Mouse (Mus musculus) left cerebral cortex, adult 18-20 months (tissue): ENCODE data around the gene Runx1. TPM values are rescaled to one million over a fixed set of nuclear protein-coding genes. Genes with fewer than 3 reads are reported as not detected.

Experiments used
- DNase-seq, 2 experiments: peaks; one replicate each; pipeline ENCODE4 v3.0.0; 2021 to 2022; ENCODE audit warnings: low spot score in 2 of 2, mixed read lengths in 1 of 2
- total RNA-seq, 2 experiments: library from RNA; stranded (reverse); gene quantifications; 2 replicates each; pipeline ENCODE4 v1.2.3; 2021

Runx1 gene
- total RNA-seq, 2 experiments from 2014 or later: 1.6 to 1.8 TPM

- no peak for DNase-seq
Measured at GRCm38 (mm10) chr16:92753944-92754343, 72.0 kb downstream of the Runx1 start.

- DNase-seq: no peak
Measured at GRCm38 (mm10) chr16:92753139-92753538, 72.8 kb downstream of the Runx1 start.

GRCm38 (mm10) chr16:92748272-92748671 is 77.7 kb downstream of the Runx1 start:
- no peak for DNase-seq

- no peak for DNase-seq
Measured at GRCm38 (mm10) chr16:92747062-92747461, 78.9 kb downstream of the Runx1 start.

- no peak for DNase-seq
Measured at GRCm38 (mm10) chr16:92745239-92745638, 80.7 kb downstream of the Runx1 start.

GRCm38 (mm10) chr16:92744172-92744777 is 81.7 kb downstream of the Runx1 start:
- DNase-seq: no peak

- no peak for DNase-seq
Measured at GRCm38 (mm10) chr16:92743755-92744154, 82.2 kb downstream of the Runx1 start.

- no peak for DNase-seq
Measured at GRCm38 (mm10) chr16:92741342-92741741, 84.6 kb downstream of the Runx1 start.

GRCm38 (mm10) chr16:92740541-92740940 is 85.4 kb downstream of the Runx1 start:
- DNase-seq: no peak

- DNase-seq: no peak
Measured at GRCm38 (mm10) chr16:92739997-92740396, 86.0 kb downstream of the Runx1 start.

- DNase-seq: no peak
Measured at GRCm38 (mm10) chr16:92739071-92739793, 86.7 kb downstream of the Runx1 start.

- DNase-seq: no peak
Measured at GRCm38 (mm10) chr16:92738476-92739010, 87.4 kb downstream of the Runx1 start.

- DNase-seq: no peak
Measured at GRCm38 (mm10) chr16:92726870-92727269, 99.1 kb downstream of the Runx1 start.

- DNase-seq: no peak
Measured at GRCm38 (mm10) chr16:92724526-92724925, 101.4 kb downstream of the Runx1 start.

- no peak for DNase-seq
Measured at GRCm38 (mm10) chr16:92720678-92721077, 105.3 kb downstream of the Runx1 start.

GRCm38 (mm10) chr16:92719725-92720124 is 106.2 kb downstream of the Runx1 start:
- no peak for DNase-seq

- no peak for DNase-seq
Measured at GRCm38 (mm10) chr16:92715599-92716483, 110.1 kb downstream of the Runx1 start.

- DNase-seq: no peak
Measured at GRCm38 (mm10) chr16:92710161-92710560, 115.8 kb downstream of the Runx1 start.

- DNase-seq: no peak
Measured at GRCm38 (mm10) chr16:92708718-92709117, 117.2 kb downstream of the Runx1 start.

- DNase-seq: no peak
Measured at GRCm38 (mm10) chr16:92707712-92708111, 118.2 kb downstream of the Runx1 start.

- DNase-seq: no peak
Measured at GRCm38 (mm10) chr16:92707146-92707545, 118.8 kb downstream of the Runx1 start.
